Mouse (Mus musculus) lung, postnatal 0 days (tissue): Measurements from ENCODE around the gene Hspb7.

Experiments
- CTCF ChIP-seq: IDR thresholded peaks from 2 replicates; pipeline ENCODE4 v1.5.1; 2016; ENCODE audit warnings: antibody characterized with exemption, mild to moderate bottlenecking
- EP300 ChIP-seq: IDR thresholded peaks from 2 replicates; pipeline ENCODE4 v1.6.1; 2016; ENCODE audit warnings: antibody characterized with exemption, mild to moderate bottlenecking, control low read depth

- TF ChIP-seq CTCF (no peak), EP300 (no peak)
Observed at GRCm38 (mm10) chr4:141423691-141424431, 3.3 kb downstream of the Hspb7 start.
